Mouse (Mus musculus): ENCODE measurements around the gene Ptprt. TPM values are rescaled to one million over a fixed set of nuclear protein-coding genes. Genes with fewer than 3 reads are reported as not detected.
"Not testable (repeated sequence)": the region's sequence is repeated elsewhere in the genome, so short reads cannot be mapped to it uniquely, and the experiment has no call there.

Gene Ptprt
- polyA plus RNA-seq, 1 experiment from 2014 or later: 0.87 TPM

GRCm38 (mm10) chr2:161557874-161558273 is 1103.1 kb downstream of the Ptprt start:
- no peak overlapping the region for H3K4me3 ChIP-seq
- WGBS: 82% methylated on average over 4 of the region's 4 CpGs
- no peaks in the 10 kb centered on the region for H3K9me3 ChIP-seq
- no peaks in the 10 kb centered on the region for H3K27me3 ChIP-seq (ENCODE audit: poor library complexity, severe bottlenecking)
- H3K4me1 ChIP-seq: no peaks in the 10 kb centered on the region
- H3K36me3 ChIP-seq (replicated peaks): no peaks in the 10 kb centered on the region
- DNase-seq (ENCODE audit: extremely low spot score, low spot score): no peak
- H3K27ac ChIP-seq: no peak overlapping the region

DNA sequence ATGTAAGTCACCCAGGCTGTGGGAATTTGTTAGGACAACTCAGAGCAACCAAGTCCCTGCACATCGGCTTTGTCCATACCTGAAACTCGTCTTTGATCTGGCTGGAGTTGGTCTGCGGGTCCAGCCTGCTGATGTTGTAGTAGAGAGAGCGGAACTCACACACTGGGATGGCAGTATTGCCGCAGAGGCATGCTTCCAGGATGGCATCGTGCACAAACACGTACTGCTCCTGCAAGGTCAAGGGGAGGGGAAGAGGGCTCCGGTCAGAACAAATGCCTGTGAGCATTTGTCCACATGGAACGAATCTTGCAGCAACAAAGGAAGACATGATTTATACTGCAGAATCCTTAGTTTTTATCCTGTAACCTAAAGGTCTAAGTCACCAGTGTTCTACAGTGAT is 1107.3 kb downstream of the Ptprt start:
- Histone ChIP-seq H3K9me3 (no peaks in the 10 kb centered on the region), H3K36me3 (replicated peaks) (no peaks in the 10 kb centered on the region), H3K27ac (no peak overlapping the region), H3K4me3 (no peak overlapping the region), H3K4me1 (no peaks in the 10 kb centered on the region), H3K27me3 (ENCODE audit: poor library complexity, severe bottlenecking) (no peaks in the 10 kb centered on the region)
- 92% methylated on average over 9 of the region's 9 CpGs for WGBS
- no peak for DNase-seq (ENCODE audit: extremely low spot score, low spot score)

DNA sequence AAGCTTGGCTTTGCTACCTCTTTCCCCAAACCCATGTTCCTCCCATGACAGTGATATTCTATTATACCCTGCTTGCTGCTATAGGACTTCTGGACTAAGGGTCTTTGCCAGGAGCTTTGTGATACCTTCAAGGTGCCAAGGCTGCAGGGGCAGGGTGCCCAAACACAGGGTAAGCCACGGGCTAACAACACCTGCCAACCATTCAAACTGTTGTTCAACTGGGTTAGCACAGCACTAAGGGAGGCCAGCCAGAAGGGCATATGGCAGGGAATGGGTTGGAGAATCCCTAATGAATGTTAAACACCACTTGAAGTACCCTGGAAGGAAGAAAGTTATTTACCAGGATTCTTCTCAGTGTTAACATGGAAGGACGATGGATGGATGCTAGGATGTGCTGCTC is 1108.9 kb downstream of the Ptprt start:
- H3K36me3 ChIP-seq (replicated peaks): no peaks in the 10 kb centered on the region
- no peaks in the 10 kb centered on the region for H3K9me3 ChIP-seq
- H3K27me3 ChIP-seq (ENCODE audit: poor library complexity, severe bottlenecking): no peaks in the 10 kb centered on the region
- no peak overlapping the region for H3K27ac ChIP-seq
- DNase-seq (ENCODE audit: extremely low spot score, low spot score): no peak
- WGBS: 89% methylated on average over 2 of the region's 2 CpGs
- no peaks in the 10 kb centered on the region for H3K4me1 ChIP-seq
- no peak overlapping the region for H3K4me3 ChIP-seq

GRCm38 (mm10) chr2:161549577-161549976 is 1111.4 kb downstream of the Ptprt start:
- 80% methylated on average over 5 of the region's 5 CpGs for WGBS

DNA sequence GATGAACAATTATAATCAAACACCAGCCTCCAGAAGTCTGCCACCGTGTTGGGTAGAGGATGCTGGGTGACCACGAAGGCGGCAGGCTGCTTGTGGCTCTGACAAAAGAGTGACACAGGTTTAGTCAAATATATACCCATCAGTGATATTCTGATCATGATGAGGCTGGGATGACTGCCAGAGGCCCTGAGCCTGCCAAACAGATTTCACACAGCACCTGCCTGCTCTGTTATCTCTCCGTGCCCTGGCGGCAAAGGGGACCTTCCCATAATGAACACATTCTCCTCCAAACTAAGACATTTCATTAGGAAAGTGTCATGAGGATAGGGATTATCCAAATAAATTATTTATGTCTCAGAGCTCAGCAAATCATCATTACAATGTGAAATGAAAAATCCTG is 1113.6 kb downstream of the Ptprt start:
- WGBS: 94% methylated on average over 5 of the region's 5 CpGs

More at GRCm38 (mm10) chr2:161549577-161549976, 1111.4 kb downstream of the Ptprt start:
- H3K27ac ChIP-seq: no peak overlapping the region
- H3K9me3 ChIP-seq: no peaks in the 10 kb centered on the region
- H3K36me3 ChIP-seq (replicated peaks): no peaks in the 10 kb centered on the region
- H3K4me3 ChIP-seq: no peak overlapping the region
- no peaks in the 10 kb centered on the region for H3K27me3 ChIP-seq (ENCODE audit: poor library complexity, severe bottlenecking)
- H3K4me1 ChIP-seq: no peaks in the 10 kb centered on the region
- no peak for DNase-seq (ENCODE audit: extremely low spot score, low spot score)

DNA sequence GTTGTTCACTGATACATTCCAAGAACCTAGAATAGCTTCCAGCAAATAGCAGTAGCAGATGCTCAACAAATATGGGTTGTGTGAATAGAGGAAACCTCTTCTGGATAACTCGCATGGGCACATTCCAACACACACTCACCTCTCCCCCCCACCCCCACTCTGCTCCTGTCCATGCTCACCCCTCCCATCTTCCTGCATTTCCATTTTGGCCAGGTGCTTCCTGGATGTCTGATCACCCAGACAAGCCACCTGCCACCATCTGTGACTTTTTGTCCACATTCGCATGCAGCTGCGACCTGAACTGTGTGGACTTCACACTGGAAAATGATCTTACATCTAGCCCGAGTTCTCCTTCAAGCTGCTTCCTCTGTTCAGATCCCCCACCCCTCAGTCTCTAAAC is 1115.5 kb downstream of the Ptprt start:
- Histone ChIP-seq H3K9me3 (no peaks in the 10 kb centered on the region), H3K36me3 (replicated peaks) (no peaks in the 10 kb centered on the region), H3K27me3 (ENCODE audit: poor library complexity, severe bottlenecking) (no peaks in the 10 kb centered on the region), H3K27ac (no peak overlapping the region), H3K4me3 (no peak overlapping the region), H3K4me1 (peaks cover 6% of the 10 kb centered on the region; the same call in 1 of the 2 replicates)
- DNase-seq (ENCODE audit: extremely low spot score, low spot score): no peak
- 85% methylated on average over 4 of the region's 4 CpGs for WGBS

More for the DNA sequence above, 1113.6 kb downstream of the Ptprt start:
- Histone ChIP-seq H3K9me3 (no peaks in the 10 kb centered on the region), H3K27me3 (ENCODE audit: poor library complexity, severe bottlenecking) (no peaks in the 10 kb centered on the region), H3K4me3 (no peak overlapping the region), H3K27ac (no peak overlapping the region), H3K4me1 (no peaks in the 10 kb centered on the region), H3K36me3 (replicated peaks) (no peaks in the 10 kb centered on the region)
- DNase-seq (ENCODE audit: extremely low spot score, low spot score): no peak

DNA sequence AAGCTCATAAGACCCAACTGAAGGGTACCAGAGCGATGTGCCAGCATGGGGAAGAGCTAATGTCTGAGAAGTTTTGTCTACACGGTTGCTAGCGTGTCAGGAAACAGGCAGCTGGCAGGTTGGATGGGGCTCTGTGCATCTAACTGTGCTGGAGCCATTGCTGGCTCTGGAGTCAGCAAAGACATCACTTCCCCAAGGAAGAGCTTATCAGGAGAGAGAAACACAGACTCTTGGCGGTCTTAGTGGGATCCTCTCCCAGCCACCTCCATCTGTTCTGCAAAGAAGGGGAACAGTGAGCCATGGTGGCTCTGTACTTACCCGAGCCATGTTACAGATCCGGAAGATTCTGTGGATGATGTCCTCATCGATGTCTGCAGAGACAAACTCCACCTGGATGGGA is 1126.8 kb downstream of the Ptprt start:
- WGBS: 93% methylated on average over 7 of the region's 7 CpGs
- Histone ChIP-seq H3K27me3 (ENCODE audit: poor library complexity, severe bottlenecking) (no peaks in the 10 kb centered on the region), H3K4me1 (no peaks in the 10 kb centered on the region), H3K9me3 (no peaks in the 10 kb centered on the region), H3K4me3 (no peak overlapping the region), H3K27ac (no peak overlapping the region), H3K36me3 (replicated peaks) (no peaks in the 10 kb centered on the region)
- no peak for DNase-seq (ENCODE audit: extremely low spot score, low spot score)

DNA sequence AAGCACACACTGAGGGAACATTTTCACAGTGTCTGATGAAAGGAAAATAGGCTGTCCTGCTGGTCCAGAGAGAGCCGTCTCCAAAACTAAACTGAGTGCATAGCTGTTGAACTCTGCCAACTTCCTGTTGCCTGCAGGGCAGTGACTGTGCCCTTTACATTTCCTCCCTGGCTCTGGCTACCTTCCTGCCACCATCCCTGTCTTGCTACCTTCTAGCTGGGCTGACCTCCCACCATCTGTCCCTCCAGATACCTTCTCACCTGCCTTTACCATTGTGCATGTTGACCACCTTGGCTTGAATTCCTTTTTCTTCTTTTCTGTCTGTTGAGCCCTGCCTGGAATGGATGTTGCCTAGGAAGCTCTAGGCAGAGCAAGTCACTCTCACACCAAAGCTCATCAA is 1133.8 kb downstream of the Ptprt start:
- Histone ChIP-seq H3K36me3 (replicated peaks) (no peaks in the 10 kb centered on the region), H3K27ac (no peak overlapping the region), H3K9me3 (no peaks in the 10 kb centered on the region), H3K4me1 (no peaks in the 10 kb centered on the region), H3K4me3 (no peak overlapping the region), H3K27me3 (ENCODE audit: poor library complexity, severe bottlenecking) (no peaks in the 10 kb centered on the region)
- WGBS: 80% methylated on average over 1 of the region's 1 CpGs
- no peak for DNase-seq (ENCODE audit: extremely low spot score, low spot score)

- Histone ChIP-seq H3K27me3 (ENCODE audit: poor library complexity, severe bottlenecking) (no peaks in the 10 kb centered on the region), H3K27ac (no peak overlapping the region), H3K4me3 (no peak overlapping the region), H3K36me3 (replicated peaks) (no peaks in the 10 kb centered on the region), H3K9me3 (no peaks in the 10 kb centered on the region), H3K4me1 (no peaks in the 10 kb centered on the region)
- DNase-seq (ENCODE audit: extremely low spot score, low spot score): no peak
- 76% methylated on average over 2 of the region's 2 CpGs for WGBS
Measured at GRCm38 (mm10) chr2:161519671-161520070, 1141.3 kb downstream of the Ptprt start.

DNA sequence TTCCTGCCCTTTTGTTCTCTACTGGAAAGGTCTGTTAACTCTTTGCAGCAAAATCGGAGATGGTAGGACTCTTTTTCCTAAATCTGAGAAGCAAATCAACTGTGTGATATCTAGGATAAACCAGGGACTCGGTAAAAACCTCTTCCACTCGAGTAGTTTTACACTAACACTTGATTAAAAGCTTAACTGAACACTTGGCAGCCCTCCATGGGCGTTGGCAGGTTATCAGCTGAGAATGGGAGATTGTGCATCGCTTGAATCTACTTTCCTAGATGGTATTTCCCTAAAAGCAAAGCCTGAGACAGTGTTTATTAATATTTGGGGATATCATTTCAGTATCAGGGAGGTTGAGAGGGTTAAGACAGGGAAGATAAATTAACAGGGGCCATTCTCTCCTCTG is 1144.0 kb downstream of the Ptprt start:
- DNase-seq (ENCODE audit: extremely low spot score, low spot score): no peak
- H3K9me3 ChIP-seq: no peaks in the 10 kb centered on the region
- H3K4me3 ChIP-seq: no peak overlapping the region
- no peaks in the 10 kb centered on the region for H3K27me3 ChIP-seq (ENCODE audit: poor library complexity, severe bottlenecking)
- WGBS: 72% methylated on average over 5 of the region's 5 CpGs
- no peaks in the 10 kb centered on the region for H3K4me1 ChIP-seq
- no peaks in the 10 kb centered on the region for H3K36me3 ChIP-seq (replicated peaks)
- no peak overlapping the region for H3K27ac ChIP-seq

GRCm38 (mm10) chr2:161513256-161513655 is 1147.7 kb downstream of the Ptprt start:
- DNase-seq (ENCODE audit: extremely low spot score, low spot score): no peak
- Histone ChIP-seq H3K27ac (no peak overlapping the region), H3K4me3 (no peak overlapping the region), H3K4me1 (peaks cover 17% of the 10 kb centered on the region), H3K27me3 (ENCODE audit: poor library complexity, severe bottlenecking) (no peaks in the 10 kb centered on the region), H3K36me3 (replicated peaks) (no peaks in the 10 kb centered on the region), H3K9me3 (no peaks in the 10 kb centered on the region)
- WGBS: 93% methylated on average over 1 of the region's 1 CpGs

DNA sequence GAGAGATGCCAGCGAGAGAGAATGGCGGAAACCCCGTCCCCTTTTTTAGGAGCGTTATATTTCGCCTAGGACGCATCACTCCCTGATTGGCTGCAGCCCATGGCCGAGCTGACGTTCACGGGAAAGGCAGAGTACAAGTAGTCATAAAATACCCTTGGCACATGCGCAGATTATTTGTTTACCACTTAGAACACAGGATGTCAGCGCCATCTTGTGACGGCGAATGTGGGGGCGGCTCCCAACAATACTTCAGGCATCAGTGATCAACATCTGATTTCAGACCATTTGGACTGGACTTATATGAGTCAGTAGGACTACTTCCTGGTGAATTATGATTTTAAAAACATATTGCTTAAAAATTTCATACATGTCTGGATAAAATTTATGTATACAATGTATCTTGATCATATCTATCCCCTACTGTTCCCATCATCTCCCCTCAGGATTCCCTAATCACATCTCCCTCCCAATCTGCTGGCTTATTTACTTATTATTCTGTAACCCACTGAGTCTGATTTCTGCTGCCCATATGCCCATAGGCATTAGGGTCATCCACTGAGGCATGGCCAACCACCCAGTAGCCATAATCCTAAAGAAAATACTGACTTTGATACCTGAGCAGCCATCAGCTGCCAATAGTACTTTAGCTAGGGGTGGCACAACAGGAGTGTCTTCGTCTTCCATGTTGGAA is 1148.9 kb downstream of the Ptprt start:
- H3K9me3 ChIP-seq; H3K36me3 ChIP-seq (replicated peaks); H3K4me3 ChIP-seq; DNase-seq (ENCODE audit: extremely low spot score, low spot score); H3K27ac ChIP-seq; H3K27me3 ChIP-seq (ENCODE audit: poor library complexity, severe bottlenecking): not testable (repeated sequence)
- H3K4me1 ChIP-seq: peaks cover 17% of the 10 kb centered on the region
- WGBS: 15% methylated on average over 6 of the region's 15 CpGs

DNA sequence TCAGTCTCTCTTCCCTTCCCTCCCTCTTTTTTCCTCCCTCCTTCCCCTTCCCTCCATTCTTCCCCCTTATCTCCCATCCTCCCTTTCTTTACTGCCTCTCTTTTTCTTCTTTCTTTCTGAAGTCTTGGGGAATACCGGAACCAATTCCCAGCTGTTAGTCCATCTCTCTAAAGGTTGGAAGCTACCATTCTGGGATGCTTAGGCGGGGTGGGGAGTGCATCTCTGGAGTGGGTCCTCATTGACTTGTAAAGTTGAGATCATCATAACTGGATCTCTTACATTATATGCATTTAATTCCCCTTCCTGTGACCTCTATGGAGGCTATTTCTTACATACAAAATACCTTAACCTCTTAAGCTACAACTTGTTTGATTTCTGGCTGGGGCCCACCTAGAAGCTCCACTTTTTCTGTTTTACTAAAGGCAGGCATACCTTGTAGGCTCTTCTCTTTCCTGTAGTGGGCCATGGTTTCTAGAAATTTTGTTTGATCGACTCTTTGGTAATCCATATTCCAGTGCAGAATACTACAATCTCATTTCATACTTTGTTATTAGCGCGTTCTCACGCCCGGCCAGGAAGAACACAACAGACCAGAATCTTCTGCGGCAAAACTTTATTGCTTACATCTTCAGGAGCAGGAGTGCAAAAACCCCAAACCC is 1149.7 kb downstream of the Ptprt start:
- 24% methylated on average over 8 of the region's 8 CpGs for WGBS
- DNase-seq (ENCODE audit: extremely low spot score, low spot score): no peak
- peaks cover 17% of the 10 kb centered on the region for H3K4me1 ChIP-seq
- peak overlapping the region; percentile 84 for H3K27ac ChIP-seq
- no peaks in the 10 kb centered on the region for H3K36me3 ChIP-seq (replicated peaks)
- H3K9me3 ChIP-seq: no peaks in the 10 kb centered on the region
- peak overlapping the region; percentile 59 for H3K4me3 ChIP-seq
- H3K27me3 ChIP-seq (ENCODE audit: poor library complexity, severe bottlenecking): no peaks in the 10 kb centered on the region
